Mouse (Mus musculus): ENCODE measurements around the gene Agap1.

DNA sequence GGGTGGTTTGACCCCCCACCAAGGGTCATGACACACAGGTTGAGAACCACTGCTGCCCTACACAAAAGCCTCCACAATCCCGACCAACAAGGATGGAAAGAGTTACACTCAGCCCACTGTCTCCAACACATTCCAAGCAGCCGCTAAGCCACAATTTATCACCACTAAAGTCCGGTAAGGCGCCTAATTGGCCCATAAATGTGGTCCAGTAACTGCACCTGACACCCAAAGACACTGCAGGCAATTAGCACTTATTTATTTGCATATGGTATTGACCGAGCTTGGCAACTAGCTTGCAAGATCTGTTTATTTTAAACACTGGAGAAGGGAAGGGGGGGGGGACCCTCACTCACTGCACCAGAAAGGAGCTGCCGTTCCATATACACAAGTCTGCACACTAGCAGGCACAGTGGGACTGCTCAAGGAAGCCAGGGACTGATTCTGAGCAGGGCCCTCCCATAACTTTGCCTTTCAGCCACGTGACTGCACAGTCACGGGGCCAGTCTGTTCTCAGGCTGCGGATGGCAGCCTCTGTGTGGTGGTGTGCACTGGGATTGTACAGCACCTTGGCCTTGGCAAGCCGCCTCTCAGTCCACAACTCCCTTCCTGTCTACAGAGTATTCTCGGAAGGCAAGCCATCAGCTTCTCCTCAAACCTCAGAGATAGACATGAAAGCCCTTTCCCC lies 445.3 kb downstream of the Agap1 start:
- no peak for TF ChIP-seq POLR2A (IDR thresholded peaks at IDR 0.05; ENCODE audit: extremely low read depth, insufficient read depth, low read length)
- TF ChIP-seq CTCF (IDR thresholded peaks at IDR 0.05; ENCODE audit: extremely low read depth, insufficient read depth, low read length), result no peak

All from cortical plate, adult 2 months (tissue).